Mouse (Mus musculus) heart, adult 2 months (tissue): ENCODE measurements around the gene Dram1.

Experiments used
- CTCF ChIP-seq: fragments of 200-600 bp; IDR thresholded peaks from 2 replicates; pipeline ENCODE4 v1.8.1; 2022; ENCODE audit warnings: antibody characterized with exemption, mild to moderate bottlenecking, moderate library complexity
- EP300 ChIP-seq: fragments of 200-500 bp; IDR thresholded peaks from 2 replicates; pipeline ENCODE4 v1.6.1; 2011; ENCODE audit warnings: low read depth, low read length, control low read depth; ENCODE audit not compliant: insufficient read depth
- POLR2A ChIP-seq: fragments of 200-500 bp; IDR thresholded peaks from 2 replicates; pipeline ENCODE4 v1.6.1; 2011; ENCODE audit warnings: mild to moderate bottlenecking, low read depth, low read length, control low read depth; ENCODE audit not compliant: insufficient read depth

- no peak for TF ChIP-seq CTCF
- no peak for TF ChIP-seq POLR2A
- TF ChIP-seq EP300: no peak
Measured at GRCm38 (mm10) chr10:88386251-88386650, 7.4 kb upstream of the Dram1 start.
